Mouse (Mus musculus): ENCODE results near the gene Vgll4. TPM values are rescaled to one million over a fixed set of nuclear protein-coding genes. Genes with fewer than 3 reads are reported as not detected.

Gene Vgll4
- polyA plus RNA-seq, 1 experiment from 2014 or later: 141 TPM

DNA sequence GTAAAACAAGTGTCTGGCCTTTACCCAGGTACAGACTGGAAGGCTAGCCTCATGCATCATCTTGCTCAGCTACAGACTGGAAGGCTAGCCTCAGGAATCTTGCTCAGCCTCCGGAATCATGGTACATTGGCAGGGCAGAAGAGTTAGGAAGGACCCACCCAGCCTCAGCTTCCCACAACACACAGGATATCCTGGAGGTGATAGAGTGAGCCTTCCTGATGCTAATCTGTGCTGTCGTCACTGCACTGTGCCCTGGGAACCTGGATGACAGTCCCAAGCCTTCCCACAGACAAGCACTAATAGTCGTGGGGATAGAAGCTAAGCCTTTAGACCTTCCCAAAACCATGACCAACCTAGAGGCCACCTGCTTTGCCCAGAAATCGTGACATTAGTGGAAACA, 103.2 kb downstream of the Vgll4 start:
- Histone ChIP-seq H3K9me3 (replicated peaks) (no peaks in the 10 kb centered on the region), H3K27ac (replicated peaks) (peak overlapping the region; percentile 17), H3K4me3 (replicated peaks) (no peak overlapping the region), H3K27me3 (no peaks in the 10 kb centered on the region), H3K36me3 (peaks cover 35% of the 10 kb centered on the region), H3K4me2 (replicated peaks) (no peak overlapping the region), H3K9ac (no peak overlapping the region), H3K4me1 (peaks cover 59% of the 10 kb centered on the region)
- WGBS: 76% methylated on average over 4 of the region's 4 CpGs
- ATAC-seq (ENCODE audit: insufficient number of reproducible peaks, low FRiP score, low TSS enrichment, low read depth): no peak

DNA sequence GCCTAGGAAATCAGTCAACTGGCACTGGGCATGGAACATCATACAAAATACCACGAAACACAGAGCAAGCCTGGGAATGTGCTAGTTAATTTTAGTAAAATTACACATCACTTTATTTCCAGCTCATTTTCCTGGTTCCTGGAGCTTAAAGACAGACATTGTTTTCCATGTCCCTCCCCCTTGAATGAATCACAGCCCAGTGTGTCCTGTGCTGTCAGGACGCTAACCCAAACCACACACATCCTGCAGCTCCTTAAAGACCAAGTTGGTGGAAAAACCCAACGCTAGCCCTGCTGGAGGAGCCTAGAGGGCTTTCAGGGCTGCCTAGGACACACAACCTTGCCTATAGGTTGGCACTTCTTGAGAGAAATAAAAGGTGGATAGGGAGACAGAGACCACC, 103.7 kb downstream of the Vgll4 start:
- Histone ChIP-seq H3K9me3 (replicated peaks) (no peaks in the 10 kb centered on the region), H3K4me2 (replicated peaks) (no peak overlapping the region), H3K27ac (replicated peaks) (peak overlapping the region; percentile 63; the same call in 1 of the 2 replicates), H3K9ac (no peak overlapping the region), H3K4me3 (replicated peaks) (no peak overlapping the region), H3K36me3 (peaks cover 36% of the 10 kb centered on the region), H3K27me3 (no peaks in the 10 kb centered on the region), H3K4me1 (peaks cover 59% of the 10 kb centered on the region)
- 51% methylated on average over 3 of the region's 3 CpGs for WGBS
- ATAC-seq (ENCODE audit: insufficient number of reproducible peaks, low FRiP score, low TSS enrichment, low read depth): no peak

DNA sequence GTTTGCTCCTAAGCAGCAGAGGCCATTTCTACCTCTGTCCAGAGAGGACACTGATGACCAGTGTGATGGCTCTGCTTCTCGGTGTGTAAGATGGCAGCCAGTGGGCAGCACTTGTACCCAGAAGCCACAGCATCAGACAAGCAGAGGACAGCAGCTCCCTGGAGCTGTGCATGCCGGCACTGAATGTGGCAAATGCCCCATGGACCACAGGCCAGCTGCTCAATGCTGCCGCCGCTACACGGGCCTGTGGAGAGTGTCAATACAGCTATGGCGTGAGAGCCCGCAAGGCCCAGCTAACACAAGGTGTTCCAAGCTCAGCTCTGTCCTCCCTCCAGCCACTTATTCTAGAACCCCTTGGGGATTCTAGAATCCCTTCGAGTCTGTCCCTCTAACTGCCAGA, 105.4 kb downstream of the Vgll4 start:
- no peak for ATAC-seq (ENCODE audit: insufficient number of reproducible peaks, low FRiP score, low TSS enrichment, low read depth)
- peaks cover 42% of the 10 kb centered on the region for H3K36me3 ChIP-seq
- H3K9ac ChIP-seq: no peak overlapping the region
- 88% methylated on average over 8 of the region's 8 CpGs for WGBS
- peaks cover 42% of the 10 kb centered on the region for H3K4me1 ChIP-seq
- no peak overlapping the region for H3K4me2 ChIP-seq (replicated peaks)
- H3K27me3 ChIP-seq: no peaks in the 10 kb centered on the region
- H3K27ac ChIP-seq (replicated peaks): no peak overlapping the region
- no peak overlapping the region for H3K4me3 ChIP-seq (replicated peaks)
- no peaks in the 10 kb centered on the region for H3K9me3 ChIP-seq (replicated peaks)

GRCm38 (mm10) chr6:114863501-114863900, 106.3 kb downstream of the Vgll4 start:
- Histone ChIP-seq H3K4me3 (replicated peaks) (no peak overlapping the region), H3K9me3 (replicated peaks) (no peaks in the 10 kb centered on the region), H3K27ac (replicated peaks) (no peak overlapping the region), H3K4me1 (peaks cover 33% of the 10 kb centered on the region), H3K36me3 (peaks cover 51% of the 10 kb centered on the region), H3K4me2 (replicated peaks) (no peak overlapping the region), H3K9ac (no peak overlapping the region), H3K27me3 (no peaks in the 10 kb centered on the region)
- ATAC-seq (ENCODE audit: insufficient number of reproducible peaks, low FRiP score, low TSS enrichment, low read depth): no peak
- 89% methylated on average over 5 of the region's 5 CpGs for WGBS

DNA sequence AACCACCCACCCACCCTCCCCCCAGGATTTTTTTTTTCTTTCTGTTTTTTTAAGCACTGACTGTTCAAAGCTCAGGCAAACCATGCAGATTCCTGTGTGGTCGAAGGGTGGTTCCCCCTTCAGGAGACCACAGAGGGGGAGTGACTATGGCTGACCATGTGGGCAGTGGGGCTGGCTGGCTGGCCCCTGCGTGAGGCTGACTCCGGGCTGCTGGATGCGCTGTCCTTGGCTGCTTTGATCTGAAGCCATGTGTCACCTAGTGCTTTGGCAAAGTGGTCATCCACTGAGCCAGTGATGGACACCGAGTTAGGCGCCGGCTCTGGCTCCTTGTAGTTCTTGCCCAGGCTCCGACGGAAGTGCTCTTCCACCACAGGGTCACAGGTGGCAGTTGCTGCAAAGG, 107.7 kb downstream of the Vgll4 start:
- H3K9me3 ChIP-seq (replicated peaks): no peaks in the 10 kb centered on the region
- H3K27me3 ChIP-seq: no peaks in the 10 kb centered on the region
- WGBS: 85% methylated on average over 9 of the region's 9 CpGs
- H3K4me2 ChIP-seq (replicated peaks): no peak overlapping the region
- H3K27ac ChIP-seq (replicated peaks): no peak overlapping the region
- H3K36me3 ChIP-seq: peaks cover 54% of the 10 kb centered on the region
- H3K4me3 ChIP-seq (replicated peaks): no peak overlapping the region
- H3K4me1 ChIP-seq: peaks cover 35% of the 10 kb centered on the region
- H3K9ac ChIP-seq: no peak overlapping the region
- no peak for ATAC-seq (ENCODE audit: insufficient number of reproducible peaks, low FRiP score, low TSS enrichment, low read depth)

GRCm38 (mm10) chr6:114861591-114861990, 108.2 kb downstream of the Vgll4 start:
- no peak overlapping the region for H3K4me3 ChIP-seq (replicated peaks)
- no peaks in the 10 kb centered on the region for H3K27me3 ChIP-seq
- peaks cover 30% of the 10 kb centered on the region for H3K4me1 ChIP-seq
- no peak overlapping the region for H3K9ac ChIP-seq
- no peaks in the 10 kb centered on the region for H3K9me3 ChIP-seq (replicated peaks)
- H3K4me2 ChIP-seq (replicated peaks): no peak overlapping the region
- H3K27ac ChIP-seq (replicated peaks): peak overlapping the region; percentile 51; the same call in 1 of the 2 replicates
- peaks cover 54% of the 10 kb centered on the region for H3K36me3 ChIP-seq
- 74% methylated on average over 9 of the region's 9 CpGs for WGBS
- ATAC-seq (ENCODE audit: insufficient number of reproducible peaks, low FRiP score, low TSS enrichment, low read depth): no peak

DNA sequence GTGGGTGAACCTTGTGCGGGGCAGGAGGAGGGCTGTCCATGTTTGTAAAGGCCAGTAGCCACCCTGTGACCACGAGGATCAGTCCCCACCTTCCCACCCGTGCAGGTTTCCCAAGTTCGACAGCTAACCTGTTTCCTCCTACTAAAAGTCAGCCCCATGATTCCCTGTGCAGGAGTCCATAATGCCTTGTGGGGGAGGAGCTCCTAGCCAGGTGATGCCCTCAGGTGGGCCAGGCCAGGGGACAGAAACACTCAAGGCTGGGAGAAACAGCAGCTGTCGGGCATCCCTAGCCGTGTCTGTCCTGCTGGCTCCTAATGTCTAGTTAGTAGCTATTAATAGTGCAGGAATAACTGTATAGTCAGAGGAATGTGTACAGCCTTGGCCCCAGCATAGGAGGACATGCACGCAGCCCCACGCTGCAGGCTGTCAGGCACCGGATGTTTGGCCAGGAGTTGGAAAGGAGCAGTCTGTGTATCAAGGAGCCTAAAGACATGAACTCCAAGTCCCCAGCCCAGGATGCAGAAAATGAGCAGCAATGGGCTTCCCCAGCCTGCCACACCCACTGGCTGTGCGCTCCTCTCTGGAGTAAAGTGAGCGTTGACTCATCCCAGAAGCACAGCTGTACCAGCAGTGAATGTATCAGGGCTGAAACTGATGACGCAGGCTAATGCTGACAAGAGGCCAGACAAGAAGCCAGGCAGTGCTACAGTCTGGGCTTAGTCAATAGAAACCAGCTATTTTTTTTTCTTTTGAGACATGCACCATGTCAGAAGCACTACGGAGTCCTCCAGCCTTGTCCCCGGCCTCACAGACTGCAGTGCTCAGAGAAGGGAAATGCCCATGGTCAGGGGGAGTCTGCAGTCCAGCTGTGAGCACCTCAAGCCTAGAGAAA, 108.9 kb downstream of the Vgll4 start:
- Histone ChIP-seq H3K36me3 (peaks cover 54% of the 10 kb centered on the region), H3K9me3 (replicated peaks) (no peaks in the 10 kb centered on the region), H3K4me3 (replicated peaks) (no peak overlapping the region), H3K27ac (replicated peaks) (peak overlapping the region; percentile 51; the same call in 1 of the 2 replicates), H3K27me3 (no peaks in the 10 kb centered on the region), H3K4me2 (replicated peaks) (no peak overlapping the region), H3K9ac (no peak overlapping the region), H3K4me1 (peaks cover 25% of the 10 kb centered on the region)
- WGBS: 71% methylated on average over 14 of the region's 14 CpGs
- 0 out of 2 replicates have a peak, but pooled peaks have one; percentile 35 for ATAC-seq (ENCODE audit: insufficient number of reproducible peaks, low FRiP score, low TSS enrichment, low read depth)

- Histone ChIP-seq H3K27me3 (no peaks in the 10 kb centered on the region), H3K36me3 (peaks cover 47% of the 10 kb centered on the region), H3K4me1 (peaks cover 34% of the 10 kb centered on the region), H3K4me2 (replicated peaks) (no peak overlapping the region), H3K27ac (replicated peaks) (peak overlapping the region; percentile 34; the same call in 1 of the 2 replicates), H3K9ac (no peak overlapping the region), H3K4me3 (replicated peaks) (no peak overlapping the region), H3K9me3 (replicated peaks) (no peaks in the 10 kb centered on the region)
- ATAC-seq (ENCODE audit: insufficient number of reproducible peaks, low FRiP score, low TSS enrichment, low read depth): no peak
- WGBS: 86% methylated on average over 4 of the region's 4 CpGs
Observed at GRCm38 (mm10) chr6:114858722-114859053, 111.1 kb downstream of the Vgll4 start.

- ATAC-seq (ENCODE audit: insufficient number of reproducible peaks, low FRiP score, low TSS enrichment, low read depth): no peak
- H3K36me3 ChIP-seq: peaks cover 41% of the 10 kb centered on the region
- H3K4me1 ChIP-seq: peaks cover 35% of the 10 kb centered on the region
- H3K4me2 ChIP-seq (replicated peaks): no peak overlapping the region
- H3K27me3 ChIP-seq: no peaks in the 10 kb centered on the region
- no peaks in the 10 kb centered on the region for H3K9me3 ChIP-seq (replicated peaks)
- 87% methylated on average over 3 of the region's 3 CpGs for WGBS
- no peak overlapping the region for H3K9ac ChIP-seq
- no peak overlapping the region for H3K4me3 ChIP-seq (replicated peaks)
- peak overlapping the region; percentile 34; the same call in 1 of the 2 replicates for H3K27ac ChIP-seq (replicated peaks)
Observed at GRCm38 (mm10) chr6:114857996-114858721, 111.6 kb downstream of the Vgll4 start.

GRCm38 (mm10) chr6:114856501-114856900, 113.3 kb downstream of the Vgll4 start:
- Histone ChIP-seq H3K36me3 (peaks cover 25% of the 10 kb centered on the region), H3K9me3 (replicated peaks) (no peaks in the 10 kb centered on the region), H3K4me1 (peaks cover 45% of the 10 kb centered on the region), H3K27ac (replicated peaks) (no peak overlapping the region), H3K9ac (no peak overlapping the region), H3K4me3 (replicated peaks) (no peak overlapping the region), H3K27me3 (no peaks in the 10 kb centered on the region), H3K4me2 (replicated peaks) (no peak overlapping the region)
- 75% methylated on average over 4 of the region's 4 CpGs for WGBS
- ATAC-seq (ENCODE audit: insufficient number of reproducible peaks, low FRiP score, low TSS enrichment, low read depth): no peak

DNA sequence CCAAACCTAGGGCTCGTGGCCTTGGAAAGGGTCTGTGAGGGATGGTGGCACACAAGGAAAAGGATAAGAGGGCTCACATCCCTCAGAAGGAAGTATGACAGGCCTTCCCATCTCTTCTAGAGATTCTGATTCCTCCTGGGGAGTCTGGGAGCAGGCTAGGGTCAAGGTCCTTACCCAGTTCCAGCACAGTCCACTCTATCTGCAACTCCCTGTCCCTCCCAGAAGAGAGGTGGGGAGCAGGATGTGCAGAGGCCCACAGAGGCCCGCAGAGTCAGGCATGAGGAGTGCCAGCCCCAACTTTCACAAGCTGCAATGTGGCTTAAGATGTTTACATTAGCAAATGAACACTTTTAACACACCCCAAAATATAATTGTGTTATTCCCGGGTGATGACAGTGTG, 114.2 kb downstream of the Vgll4 start:
- H3K4me2 ChIP-seq (replicated peaks): no peak overlapping the region
- H3K27me3 ChIP-seq: no peaks in the 10 kb centered on the region
- no peak overlapping the region for H3K4me3 ChIP-seq (replicated peaks)
- H3K36me3 ChIP-seq: peaks cover 17% of the 10 kb centered on the region
- no peak overlapping the region for H3K9ac ChIP-seq
- H3K27ac ChIP-seq (replicated peaks): no peak overlapping the region
- no peaks in the 10 kb centered on the region for H3K9me3 ChIP-seq (replicated peaks)
- no peak for ATAC-seq (ENCODE audit: insufficient number of reproducible peaks, low FRiP score, low TSS enrichment, low read depth)
- 59% methylated on average over 3 of the region's 3 CpGs for WGBS
- peaks cover 44% of the 10 kb centered on the region for H3K4me1 ChIP-seq
